Mouse (Mus musculus): Measurements from ENCODE around the gene Rnf212b. TPM values are rescaled to one million over a fixed set of nuclear protein-coding genes. Genes with fewer than 3 reads are reported as not detected.
A peak's percentile ranks its signal among the peaks of the same experiment; 100 is the strongest.

Rnf212b gene
- total RNA-seq, 2 experiments from 2014 or later = not detected

DNA sequence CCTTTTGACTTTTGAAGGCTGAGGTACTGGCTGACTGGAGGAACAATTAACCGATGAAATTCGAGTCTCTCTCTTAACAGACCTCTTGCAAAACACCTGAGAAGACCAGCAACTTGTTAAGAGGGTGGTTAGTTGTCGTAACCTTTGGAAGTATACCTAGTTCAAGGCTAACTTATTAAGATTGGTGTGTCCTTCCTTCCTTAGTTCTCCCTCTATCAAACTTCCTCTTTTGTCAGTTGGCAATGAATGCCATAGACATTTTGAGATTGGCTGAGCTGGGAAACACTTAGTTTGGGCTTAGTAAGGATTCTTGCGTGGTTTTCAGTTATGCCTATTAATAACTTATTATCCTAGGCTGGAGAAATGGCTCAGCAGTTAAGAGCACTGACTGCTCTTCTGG, 54.1 kb downstream of the Rnf212b start:
- DNase-seq = no peak
- intact Hi-C loops (cut with DNase I) = no loop called here

DNA sequence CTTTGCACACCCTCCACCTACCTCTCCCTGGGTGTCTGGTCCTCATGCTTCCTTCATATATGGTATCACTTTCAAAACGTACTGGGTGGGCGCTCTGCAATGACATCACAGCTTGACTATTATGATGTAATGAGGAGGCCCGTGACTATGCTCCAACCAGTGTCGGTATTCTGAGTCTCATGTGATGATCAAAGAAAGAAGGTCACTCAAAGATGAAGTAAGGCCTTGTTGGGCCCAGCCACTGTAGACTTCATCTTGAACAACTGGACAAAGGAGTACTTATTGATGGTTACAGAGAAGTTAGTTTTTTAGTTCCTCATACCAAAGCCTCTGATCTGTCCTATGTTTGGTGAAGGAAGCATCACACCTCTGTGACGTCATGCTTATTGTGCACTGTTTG, 56.9 kb downstream of the Rnf212b start, which contains the start of gene Homez:
Gene Homez, minus strand, starts transcription at position 101 of the 400 bp plus-strand sequence.
- intact Hi-C loops (cut with DNase I) = no loop called here
- DNase-seq = no peak

DNA sequence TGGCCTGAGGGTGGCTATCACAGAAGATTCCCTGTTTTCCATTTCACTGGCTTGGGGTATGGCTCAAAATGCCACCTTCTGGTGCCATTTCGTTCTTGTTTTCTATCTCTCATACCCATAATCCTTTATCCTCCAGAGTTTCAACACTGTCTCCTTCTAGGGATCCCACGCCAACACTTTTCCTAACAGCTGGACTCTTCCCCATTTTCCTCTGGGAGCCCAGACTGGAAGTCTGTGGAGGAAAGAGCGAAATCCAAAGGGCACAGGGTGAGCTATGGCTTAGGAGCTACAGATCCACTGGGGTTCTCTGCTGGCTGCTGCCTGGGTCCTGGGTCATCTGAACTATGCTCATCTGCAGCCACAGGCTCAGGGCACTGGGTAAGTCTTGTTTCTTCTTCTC, 60.2 kb downstream of the Rnf212b start:
- no peak for DNase-seq
- intact Hi-C loops (cut with DNase I) = no loop called here

DNA sequence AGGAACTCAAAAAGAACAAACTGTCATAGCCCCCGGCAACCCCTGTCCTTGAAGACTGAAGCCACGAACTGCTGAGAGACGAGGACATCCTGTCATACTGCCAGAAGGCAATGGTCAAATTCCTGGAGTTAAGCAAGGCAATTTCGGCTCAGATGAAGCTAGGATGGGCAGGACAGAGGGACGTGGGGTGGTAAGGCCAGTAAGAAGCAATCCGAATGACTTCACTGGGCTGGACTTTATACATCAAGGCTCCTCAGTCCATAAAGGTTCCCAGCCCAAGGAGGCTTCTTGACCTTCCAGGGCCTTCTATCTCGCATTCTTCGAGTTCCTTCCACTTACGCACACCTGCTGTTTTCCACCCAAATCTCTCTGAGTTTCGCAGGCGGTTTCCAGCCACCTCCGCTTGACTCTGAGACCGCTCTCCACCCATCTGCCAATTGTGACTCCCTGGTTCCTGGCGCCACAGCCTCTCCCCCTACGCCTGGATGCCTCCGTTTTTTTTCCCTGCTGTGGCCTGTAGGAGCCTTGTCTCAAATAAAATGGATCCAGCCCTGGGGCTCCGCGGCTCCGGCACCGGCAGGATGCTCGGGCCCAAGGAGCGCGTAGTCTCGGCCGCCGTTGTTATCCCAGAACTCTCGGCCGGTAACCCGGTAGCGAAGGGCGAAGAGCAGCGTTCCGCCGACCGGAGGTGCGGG, 62.0 kb downstream of the Rnf212b start:
- intact Hi-C loops (cut with DNase I) = no loop called here
- peak; percentile 63 for DNase-seq

DNA sequence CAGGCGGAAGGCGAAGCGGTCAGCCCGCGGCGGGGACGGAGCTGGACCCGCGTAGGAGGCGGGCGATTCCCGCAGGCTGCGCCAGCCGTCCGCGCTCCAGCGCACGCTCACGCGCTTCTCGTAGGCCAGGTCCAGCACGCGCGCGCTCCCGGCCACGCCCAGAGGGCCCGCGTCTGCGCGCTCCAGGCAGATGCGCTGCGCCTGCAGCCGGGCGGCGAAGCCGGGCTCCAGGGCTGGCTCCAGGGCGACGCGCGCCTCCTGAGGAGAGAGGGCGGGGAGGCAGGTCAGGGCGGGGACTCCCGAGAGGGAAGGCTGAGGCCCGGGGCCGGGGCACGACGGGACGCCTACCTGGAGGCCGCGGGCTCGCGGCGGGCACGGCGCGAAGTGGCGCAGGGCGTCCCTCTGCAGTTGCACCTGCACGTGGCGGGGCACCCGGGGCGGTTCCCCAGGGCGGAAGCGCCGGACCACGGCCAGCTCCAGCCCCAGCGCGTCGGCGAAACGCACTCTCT, 62.7 kb downstream of the Rnf212b start:
- DNase-seq = peak; percentile 93
- intact Hi-C loops (cut with DNase I) = no loop called here

DNA sequence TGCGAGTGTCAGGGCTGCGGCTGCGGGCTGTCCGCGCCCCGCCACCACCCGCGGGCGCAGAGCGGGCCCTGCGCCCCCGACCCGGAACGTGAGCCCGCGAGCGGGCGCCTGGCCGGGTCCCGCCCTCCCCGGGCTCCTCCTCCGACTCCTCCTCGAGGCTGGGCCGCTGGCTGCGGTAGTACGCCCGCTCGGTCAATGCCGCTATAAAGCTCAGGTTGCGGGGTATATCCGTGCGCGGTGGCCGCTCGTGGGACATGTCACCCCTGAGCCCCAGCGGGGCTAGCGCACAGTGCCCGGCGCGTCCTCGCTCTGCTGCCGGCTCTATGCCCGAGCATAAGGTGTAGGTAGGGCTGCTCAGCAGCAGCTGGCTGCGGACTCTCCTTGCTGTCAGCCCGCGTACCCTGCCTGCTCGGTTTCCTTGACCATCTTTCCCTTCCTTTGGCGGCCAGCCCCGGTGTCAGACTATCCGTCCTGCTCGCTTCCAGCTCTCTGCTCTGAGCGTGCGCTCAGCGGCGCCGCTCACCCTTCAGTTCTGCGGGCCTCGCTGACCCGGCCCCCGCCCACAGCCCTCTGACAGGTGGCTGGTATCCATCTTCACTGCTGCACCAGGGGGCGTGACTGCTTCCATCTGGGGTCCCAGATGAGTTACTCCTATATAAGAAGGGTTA, 63.2 kb downstream of the Rnf212b start, which contains the start of gene Ppp1r3e:
Gene Ppp1r3e, minus strand, starts transcription at position 503 of the 668 bp plus-strand sequence.
- intact Hi-C loops (cut with DNase I) = no loop called here
- DNase-seq = peak; percentile 75

DNA sequence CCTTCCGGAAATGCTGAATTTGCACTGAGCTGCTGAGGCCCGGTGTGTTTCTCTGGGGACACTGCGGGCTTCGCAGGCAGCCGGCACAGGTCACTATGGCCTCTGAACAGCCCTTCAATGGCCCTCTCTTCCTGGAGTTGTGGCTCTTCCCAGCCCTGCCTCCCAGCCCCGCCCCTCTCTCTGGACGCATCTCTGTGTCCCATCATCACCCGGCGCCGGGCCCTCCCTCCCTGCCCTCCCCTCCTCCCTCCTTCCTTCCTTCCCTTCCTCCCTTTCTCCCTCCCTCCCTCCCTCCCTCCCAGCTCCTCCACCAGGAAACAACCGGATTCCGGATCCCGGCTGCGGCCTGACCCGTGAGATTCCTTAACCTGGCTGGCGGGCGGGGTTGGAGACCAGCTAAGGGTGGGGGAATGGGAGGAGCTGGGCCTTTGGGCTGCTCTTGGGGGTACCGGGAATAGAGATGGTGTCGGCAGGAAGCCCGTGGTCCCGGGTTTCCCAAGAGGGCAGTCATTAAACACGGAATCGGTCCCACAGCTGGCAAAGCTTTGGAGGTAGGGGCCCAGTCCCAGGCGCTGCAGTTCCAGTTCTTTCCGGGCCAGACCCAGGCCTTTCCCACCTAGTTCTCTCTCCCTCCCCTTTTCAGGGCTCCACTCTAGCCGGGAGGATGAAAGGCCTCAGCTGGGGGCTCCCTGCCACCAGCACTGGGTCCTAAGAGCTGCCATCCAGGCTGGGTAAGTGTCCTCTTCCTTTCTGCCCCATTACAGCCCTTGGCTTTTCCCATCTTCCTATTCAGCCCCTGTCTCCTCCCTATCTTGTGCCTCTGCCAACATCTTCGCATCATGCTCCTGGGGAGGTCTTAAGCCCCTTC, 69.4 kb downstream of the Rnf212b start, which contains the start of the genes Bcl2l2 and Gm20521:
Gene Bcl2l2, plus strand, starts transcription at position 224 of the 868 bp plus-strand sequence.
Gene Gm20521, plus strand, starts transcription at position 288 of the 868 bp plus-strand sequence.
- intact Hi-C loops (cut with DNase I) = no loop called here
- DNase-seq = peak; percentile 93

DNA sequence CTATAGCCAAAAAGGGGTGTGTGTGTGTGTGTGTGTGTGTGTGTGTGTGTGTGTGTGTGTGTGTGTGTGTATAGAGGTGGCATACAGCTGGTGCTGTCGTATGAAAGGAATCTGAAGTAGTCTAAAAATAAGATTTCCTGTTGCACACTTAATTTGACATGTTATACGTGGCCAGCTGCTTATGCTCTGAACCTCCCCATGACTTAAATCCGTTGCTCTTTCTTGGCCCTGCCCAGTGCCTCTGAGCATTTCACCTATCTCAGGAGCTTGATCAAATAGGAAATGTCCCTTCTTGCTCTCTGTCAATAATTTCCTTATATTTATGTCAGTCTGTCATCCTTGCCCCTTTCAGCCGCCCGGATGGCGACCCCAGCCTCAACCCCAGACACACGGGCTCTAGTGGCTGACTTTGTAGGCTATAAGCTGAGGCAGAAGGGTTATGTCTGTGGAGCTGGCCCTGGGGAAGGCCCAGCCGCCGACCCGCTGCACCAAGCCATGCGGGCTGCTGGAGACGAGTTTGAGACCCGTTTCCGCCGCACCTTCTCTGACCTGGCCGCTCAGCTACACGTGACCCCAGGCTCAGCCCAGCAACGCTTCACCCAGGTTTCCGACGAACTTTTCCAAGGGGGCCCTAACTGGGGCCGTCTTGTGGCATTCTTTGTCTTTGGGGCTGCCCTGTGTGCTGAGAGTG, 70.2 kb downstream of the Rnf212b start:
- intact Hi-C loops (cut with DNase I) = no loop called here
- DNase-seq = no peak

DNA sequence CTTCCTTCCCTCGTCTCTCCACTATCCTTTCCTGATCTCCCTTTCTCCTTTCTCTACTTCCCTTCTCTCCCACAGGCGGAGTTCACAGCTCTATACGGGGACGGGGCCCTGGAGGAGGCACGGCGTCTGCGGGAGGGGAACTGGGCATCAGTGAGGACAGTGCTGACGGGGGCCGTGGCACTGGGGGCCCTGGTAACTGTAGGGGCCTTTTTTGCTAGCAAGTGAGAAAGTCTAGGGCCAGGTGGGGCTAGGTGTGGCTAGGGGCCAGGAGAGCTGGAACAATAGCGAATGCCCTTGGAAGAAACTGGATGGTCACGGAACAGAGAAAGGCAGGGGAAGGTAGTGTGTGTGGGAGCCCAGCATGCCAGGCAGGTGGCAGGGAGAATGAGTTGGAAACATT, 71.4 kb downstream of the Rnf212b start:
- intact Hi-C loops (cut with DNase I) = no loop called here
- no peak for DNase-seq

DNA sequence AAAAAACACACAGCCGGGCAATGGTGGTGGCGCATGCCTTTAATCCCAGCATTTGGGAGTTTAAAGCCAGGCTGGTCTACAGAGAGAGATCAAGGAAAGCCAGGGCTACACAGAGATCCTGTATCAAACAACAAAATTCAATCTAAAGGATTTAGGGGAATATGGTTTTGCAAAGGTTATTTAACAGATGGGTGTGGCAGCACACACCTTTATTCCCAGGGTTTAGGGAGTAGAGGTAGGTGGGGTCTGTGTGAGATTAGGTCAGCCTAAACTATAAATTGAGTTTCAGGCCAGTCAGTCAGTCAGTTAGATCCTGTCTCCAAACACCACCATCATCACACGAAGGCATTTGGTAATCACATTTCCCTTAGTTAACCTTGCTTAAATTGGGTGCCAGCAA, 78.3 kb downstream of the Rnf212b start, which contains the start of gene Pabpn1:
Gene Pabpn1, plus strand, starts transcription at position 301 of the 400 bp plus-strand sequence.
- intact Hi-C loops (cut with DNase I) = no loop called here
- DNase-seq = no peak

DNA sequence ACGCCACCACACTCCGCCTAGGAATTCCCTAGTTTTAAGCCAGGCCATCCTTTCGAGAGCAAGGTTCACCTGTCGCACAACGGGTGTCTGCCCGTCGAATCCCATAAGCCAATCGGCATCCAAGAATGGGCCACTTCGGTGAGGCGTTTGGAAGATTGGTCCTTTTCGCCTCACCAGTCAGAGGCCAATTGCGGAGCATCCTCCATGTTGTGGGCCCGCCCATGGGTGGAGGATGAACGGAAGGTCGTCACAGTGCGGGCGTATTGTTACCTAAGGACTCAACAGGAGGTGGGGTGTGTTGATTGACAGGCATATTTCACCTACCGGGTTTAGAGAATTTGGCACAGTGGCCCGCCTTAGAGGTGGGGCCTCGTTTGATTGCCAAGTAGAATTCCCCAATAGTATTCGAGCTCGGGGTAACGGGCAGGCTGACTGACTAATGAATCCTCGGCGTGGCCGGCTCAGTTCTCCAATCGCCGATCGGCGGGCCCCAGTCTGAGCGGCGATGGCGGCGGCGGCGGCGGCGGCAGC, 79.8 kb downstream of the Rnf212b start:
- intact Hi-C loops (cut with DNase I) = no loop called here
- DNase-seq = peak; percentile 97

DNA sequence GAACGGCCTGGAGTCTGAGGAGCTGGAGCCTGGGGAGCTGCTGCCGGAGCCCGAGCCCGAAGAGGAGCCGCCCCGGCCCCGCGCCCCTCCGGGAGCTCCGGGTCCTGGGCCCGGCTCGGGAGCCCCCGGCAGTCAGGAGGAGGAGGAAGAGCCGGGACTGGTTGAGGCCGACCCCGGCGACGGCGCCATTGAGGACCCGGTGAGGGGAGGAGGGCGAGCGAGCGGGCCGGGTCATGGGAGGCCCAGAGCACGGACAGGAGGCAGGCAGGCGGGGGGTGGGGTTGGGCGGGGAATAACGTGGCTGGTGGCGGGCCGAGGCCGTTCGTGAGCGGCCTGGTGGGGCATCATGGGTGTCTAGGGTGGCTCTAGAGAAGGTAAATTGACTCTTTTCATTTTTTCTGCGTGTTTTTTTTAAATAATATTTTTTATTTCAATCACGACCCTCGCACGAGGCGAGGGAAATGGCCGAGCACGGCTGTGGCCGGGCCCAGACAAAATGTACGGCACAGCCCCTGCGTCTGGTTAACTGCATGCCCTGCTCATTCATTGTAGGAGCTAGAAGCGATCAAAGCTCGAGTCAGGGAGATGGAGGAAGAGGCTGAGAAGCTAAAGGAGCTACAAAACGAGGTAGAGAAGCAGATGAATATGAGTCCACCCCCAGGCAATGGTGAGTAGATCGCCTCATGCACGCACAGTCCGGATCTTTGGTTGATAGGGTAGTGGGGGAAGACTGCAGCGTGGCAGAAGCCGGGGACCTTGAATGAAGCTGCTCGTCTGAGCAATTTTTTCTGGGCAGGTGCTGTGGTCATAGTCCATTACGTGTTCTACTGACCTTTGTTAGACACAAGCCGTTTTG, 80.6 kb downstream of the Rnf212b start:
- intact Hi-C loops (cut with DNase I) = no loop called here
- peak; percentile 69 for DNase-seq

DNA sequence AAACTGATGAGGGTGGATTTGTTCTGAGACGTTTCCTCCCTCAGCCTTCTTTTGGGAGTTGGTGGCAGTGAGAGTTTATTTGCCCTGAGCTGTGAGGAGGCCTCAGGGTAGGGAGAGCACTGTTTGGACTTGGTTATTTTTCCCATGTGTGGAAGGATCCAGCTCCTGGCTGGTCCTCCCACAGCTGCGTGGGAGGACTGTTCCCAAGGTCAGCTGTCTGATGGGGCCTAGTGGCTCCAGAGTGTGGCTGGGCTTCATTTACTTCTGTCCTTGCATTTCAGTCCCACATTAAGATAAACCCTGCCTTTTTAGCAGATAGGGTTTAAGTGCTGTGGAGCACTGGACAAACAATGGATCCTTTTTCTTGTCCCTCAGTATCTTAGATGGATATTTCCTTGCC, 83.5 kb downstream of the Rnf212b start:
- intact Hi-C loops (cut with DNase I) = no loop called here

DNA sequence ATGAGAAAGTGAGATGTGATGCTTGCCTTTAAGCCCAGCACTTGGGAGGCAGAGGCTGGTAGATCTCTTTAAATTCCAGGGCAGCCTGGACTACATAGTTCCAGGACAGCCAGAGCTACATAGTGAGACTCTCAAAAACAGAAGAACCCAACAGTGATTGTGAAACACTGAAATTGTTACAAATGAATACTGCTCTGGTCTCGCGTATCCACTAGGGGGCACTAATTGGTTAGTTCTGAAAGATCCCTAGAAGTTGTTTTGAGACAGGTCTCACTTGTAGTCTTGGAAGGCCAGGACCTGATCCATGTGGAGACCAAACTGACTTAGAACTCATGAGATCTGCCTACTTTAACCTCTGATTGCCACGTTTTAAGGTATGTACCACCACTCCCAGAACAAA, 86.4 kb downstream of the Rnf212b start:
- intact Hi-C loops (cut with DNase I) = no loop called here

More for the DNA sequence above, 83.5 kb downstream of the Rnf212b start:
- no peak for DNase-seq

DNA sequence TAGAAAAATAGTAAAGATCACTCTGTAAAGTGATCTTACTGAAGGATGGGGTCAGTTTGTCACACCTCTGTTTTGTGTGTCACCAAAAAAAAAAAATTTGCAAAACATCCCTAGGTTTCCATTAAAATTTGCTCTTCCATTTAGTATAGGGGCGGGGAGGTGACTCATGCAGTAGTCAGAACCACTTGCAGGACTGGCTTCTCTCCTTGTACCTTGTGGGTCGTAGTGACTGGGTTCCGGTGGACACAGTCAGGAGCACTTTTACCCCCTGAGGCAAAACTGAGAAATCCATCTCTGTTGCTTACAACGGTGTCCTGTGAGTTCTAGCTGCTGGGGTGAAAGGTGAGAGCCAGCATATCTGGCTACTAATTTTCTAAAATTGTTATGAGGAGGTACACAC, 89.7 kb downstream of the Rnf212b start:
- no peak for DNase-seq
- intact Hi-C loops (cut with DNase I) = no loop called here

More for the DNA sequence above, 86.4 kb downstream of the Rnf212b start:
- DNase-seq = peak; percentile 71

Data from left cerebral cortex, postnatal 4 days (tissue).